Mouse (Mus musculus): ENCODE data around the gene D11Wsu47e.

- TF ChIP-seq CTCF (IDR thresholded peaks at IDR 0.05; ENCODE audit: low read depth, low read length) (no peak), POLR2A (IDR thresholded peaks at IDR 0.05; ENCODE audit: borderline replicate concordance, low read depth, low read length) (no peak)
These were observed 7.6 kb downstream of the D11Wsu47e start for GRCm38 (mm10) chr11:113691851-113692250.
